15 mouse cellular contexts compared by ENCODE assay signal in the genomic region with DNA sequence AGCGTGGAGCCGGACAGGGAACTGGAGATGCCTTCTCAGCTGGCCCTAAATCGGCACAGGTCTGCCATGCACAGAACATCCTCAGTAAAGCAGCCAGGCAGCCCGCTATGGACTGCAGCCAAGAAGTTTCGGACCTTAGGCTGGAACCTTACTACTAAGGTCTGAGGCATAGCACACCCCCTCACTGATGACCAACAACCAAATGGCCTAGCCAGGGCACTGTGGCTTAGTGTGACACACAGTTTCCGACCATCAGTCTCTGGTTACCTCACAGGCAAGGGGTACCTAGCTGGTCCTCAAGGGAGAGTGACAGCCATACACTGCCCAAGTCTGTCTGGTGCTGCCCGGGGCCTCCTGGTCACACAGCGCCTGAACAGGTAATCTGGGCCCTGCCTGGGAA.
A peak's percentile ranks its signal among the peaks of the same experiment; 100 is the strongest.
DNase-seq lines count a peak whose midpoint lies in the region; ATAC-seq and TF ChIP-seq lines count a peak whose summit lies in the region.
"Had no signal": no experiment of that assay in that cellular context is flagged by ENCODE, and none has a peak within 500 bp of the region (broad histone marks: within the 10 kb centered on the region; RNA-seq: fewer than 3 reads in every experiment).

No protein-coding gene starts in this region.

- H3K79me2 ChIP-seq in liver, adult 2 months (ENCODE audit: control insufficient read depth, insufficient read depth, low read length): peaks cover 13% of the 10 kb centered on the region; the same call in 1 of the 2 replicates
- peaks cover 87% of the 10 kb centered on the region for H3K79me2 ChIP-seq in C2C12 (ENCODE audit: control insufficient read depth, insufficient read depth)

- no peak overlapping the region for H3K4me2 ChIP-seq in forebrain, postnatal 0 days (ENCODE audit: low read depth)
- no peak overlapping the region for H3K4me2 ChIP-seq in limb, embryonic 12.5 days
- H3K4me2 ChIP-seq: forebrain, embryonic 15.5 days; limb, embryonic 15.5 days; neural tube, embryonic 13.5 days had no signal

- H3K4me3 ChIP-seq in forebrain, embryonic 10.5 days: no peak overlapping the region
- no peak overlapping the region for H3K4me3 ChIP-seq in forebrain, postnatal 0 days (ENCODE audit: low read depth, low read length)
- no peak overlapping the region for H3K4me3 ChIP-seq in liver, adult 2 months (ENCODE audit: insufficient read depth, low read depth, low read length)
- no peak overlapping the region for H3K4me3 ChIP-seq in C2C12 (ENCODE audit: insufficient read depth, poor library complexity, severe bottlenecking)
- no peak overlapping the region for H3K4me3 ChIP-seq in limb, embryonic 12.5 days (replicated peaks)
- H3K4me3 ChIP-seq: forebrain, embryonic 15.5 days; limb, embryonic 15.5 days; neural tube, embryonic 13.5 days had no signal

- peaks cover 19% of the 10 kb centered on the region for H3K4me1 ChIP-seq in forebrain, embryonic 10.5 days
- H3K4me1 ChIP-seq in forebrain, postnatal 0 days (ENCODE audit: insufficient read depth): no peaks in the 10 kb centered on the region
- peaks cover 40% of the 10 kb centered on the region for H3K4me1 ChIP-seq in liver, adult 2 months (ENCODE audit: control insufficient read depth, insufficient read depth, low read length)
- peaks cover 48% of the 10 kb centered on the region for H3K4me1 ChIP-seq in limb, embryonic 12.5 days (replicated peaks)

- TF ChIP-seq POLR2A in liver, adult 2 months (IDR thresholded peaks at IDR 0.05; ENCODE audit: extremely low read depth, insufficient read depth, low read length): no peak

- H3ac ChIP-seq in C2C12 (ENCODE audit: control insufficient read depth, insufficient read length, low read depth): peak overlapping the region; percentile 29

- H3K9me3 ChIP-seq in forebrain, embryonic 10.5 days: no peaks in the 10 kb centered on the region
- no peaks in the 10 kb centered on the region for H3K9me3 ChIP-seq in forebrain, postnatal 0 days (ENCODE audit: low read length)
- no peaks in the 10 kb centered on the region for H3K9me3 ChIP-seq in limb, embryonic 12.5 days
- H3K9me3 ChIP-seq: forebrain, embryonic 15.5 days; limb, embryonic 15.5 days; neural tube, embryonic 13.5 days had no signal

- ATAC-seq in forebrain, postnatal 0 days: no peak
- no peak for ATAC-seq in limb, embryonic 12.5 days (ENCODE audit: insufficient number of reproducible peaks, insufficient read depth, low FRiP score, low TSS enrichment, low read depth)
- ATAC-seq: CD4-positive, CD25-positive, alpha-beta regulatory T cell, adult 4 months; forebrain, embryonic 15.5 days; midbrain, embryonic 16.5 days; Patski had no signal

- H3K27ac ChIP-seq in forebrain, embryonic 10.5 days: 0 out of 2 replicates have a peak overlapping the region, but pooled peaks have one; percentile 9
- no peak overlapping the region for H3K27ac ChIP-seq in forebrain, postnatal 0 days (ENCODE audit: low read depth, low read length)
- peak overlapping the region; percentile 51 for H3K27ac ChIP-seq in liver, adult 2 months (replicated peaks; ENCODE audit: insufficient read depth, low read depth, low read length)
- H3K27ac ChIP-seq in limb, embryonic 12.5 days: 0 out of 2 replicates have a peak overlapping the region, but pooled peaks have one; percentile 25
- H3K27ac ChIP-seq: forebrain, embryonic 15.5 days; neural tube, embryonic 13.5 days had no signal

- WGBS in forebrain, embryonic 10.5 days: 92% methylated on average over 8 of the region's 8 CpGs
- WGBS in forebrain, postnatal 0 days: 92% methylated on average over 8 of the region's 8 CpGs
- WGBS in liver, adult 2 months: 49% methylated on average over 8 of the region's 8 CpGs
- 93% methylated on average over 8 of the region's 8 CpGs for WGBS in limb, embryonic 12.5 days

- H3K27me3 ChIP-seq in forebrain, embryonic 10.5 days (ENCODE audit: poor library complexity, severe bottlenecking): no peaks in the 10 kb centered on the region
- H3K27me3 ChIP-seq in forebrain, postnatal 0 days (ENCODE audit: insufficient read depth, low read length): no peaks in the 10 kb centered on the region
- no peaks in the 10 kb centered on the region for H3K27me3 ChIP-seq in liver, adult 2 months (ENCODE audit: control insufficient read depth, insufficient read depth, low read length)
- no peaks in the 10 kb centered on the region for H3K27me3 ChIP-seq in C2C12 (ENCODE audit: control insufficient read depth, insufficient read depth, insufficient read length)
- H3K27me3 ChIP-seq in limb, embryonic 12.5 days: no peaks in the 10 kb centered on the region
- H3K27me3 ChIP-seq: forebrain, embryonic 15.5 days; limb, embryonic 15.5 days; neural tube, embryonic 13.5 days; Patski had no signal

- H3K36me3 ChIP-seq in forebrain, embryonic 10.5 days (replicated peaks): peaks cover 90% of the 10 kb centered on the region
- H3K36me3 ChIP-seq in forebrain, postnatal 0 days (ENCODE audit: insufficient read depth): peaks cover 15% of the 10 kb centered on the region
- no peaks in the 10 kb centered on the region for H3K36me3 ChIP-seq in liver, adult 2 months (ENCODE audit: control insufficient read depth, insufficient read depth, low read length)
- H3K36me3 ChIP-seq in C2C12 (ENCODE audit: control insufficient read depth, insufficient read depth): peaks cover 48% of the 10 kb centered on the region
- peaks cover 73% of the 10 kb centered on the region for H3K36me3 ChIP-seq in limb, embryonic 12.5 days

- H3K9ac ChIP-seq in forebrain, postnatal 0 days: no peak overlapping the region
- H3K9ac ChIP-seq in liver, adult 2 months (ENCODE audit: low read depth, low read length): no peak overlapping the region
- H3K9ac ChIP-seq in limb, embryonic 12.5 days (replicated peaks): no peak overlapping the region
- H3K9ac ChIP-seq: forebrain, embryonic 15.5 days; limb, embryonic 15.5 days; neural tube, embryonic 13.5 days had no signal

- DNase-seq in forebrain, embryonic 10.5 days (ENCODE audit: extremely low spot score, low spot score): no peak
- no peak for DNase-seq in forebrain, postnatal 0 days
- DNase-seq in liver, adult 2 months (ENCODE audit: extremely low read depth, low read depth, low spot score): no peak
- DNase-seq in liver: no peak
- DNase-seq in layer of hippocampus, postnatal 10 days (ENCODE audit: low spot score in 2 of 2): no peak
- DNase-seq: cerebellum, adult 11 months; gastrocnemius, postnatal 10 days had no signal

- TF ChIP-seq CTCF in forebrain, postnatal 0 days (IDR thresholded peaks at IDR 0.05; ENCODE audit: low read depth): no peak
- no peak for TF ChIP-seq CTCF in liver, adult 2 months (IDR thresholded peaks at IDR 0.05; ENCODE audit: low read depth, low read length)
- no peak for TF ChIP-seq CTCF in C2C12 (IDR thresholded peaks at IDR 0.05; ENCODE audit: control insufficient read depth, insufficient read depth, insufficient read length)

- H3K79me3 ChIP-seq in C2C12 (ENCODE audit: low read depth): peaks cover 28% of the 10 kb centered on the region

TF ChIP-seq in C2C12, 6 proteins besides CTCF, POLR2A, EP300 and RAD21:
- no peak for TF ChIP-seq MYOD1 (IDR thresholded peaks at IDR 0.05; ENCODE audit: control insufficient read depth, insufficient read length, low read depth)
- no peak for TF ChIP-seq MAX (IDR thresholded peaks at IDR 0.05)
- TF ChIP-seq FOSL1 (IDR thresholded peaks at IDR 0.05; ENCODE audit: insufficient read depth, low read length, poor library complexity, severe bottlenecking): no peak
- no peak for TF ChIP-seq CEBPB (IDR thresholded peaks at IDR 0.05; ENCODE audit: low read depth)
- TF ChIP-seq USF1 (IDR thresholded peaks at IDR 0.05; ENCODE audit: low read depth): no peak
- no peak for TF ChIP-seq MYOG (IDR thresholded peaks at IDR 0.05; ENCODE audit: control insufficient read depth, extremely low read depth, insufficient read length)
TF ChIP-seq in C2C12: peak in this region for 0.
